In genomic region chr2:157201081-157201830, GRCm38 (mm10) we compare ENCODE assay signal across 8 mouse cellular contexts. TPM values are rescaled to one million over a fixed set of nuclear protein-coding genes. Genes with fewer than 3 reads are reported as not detected.
DNase-seq lines count a peak whose midpoint lies in the region; ATAC-seq and TF ChIP-seq lines count a peak whose summit lies in the region.

No protein-coding gene starts in this region.

- no peak overlapping the region for H3K9ac ChIP-seq in lung, postnatal 0 days (replicated peaks; ENCODE audit: low read depth)

- H3K36me3 ChIP-seq in lung, postnatal 0 days (ENCODE audit: insufficient read depth, low read length), result no peaks in the 10 kb centered on the region
- H3K36me3 ChIP-seq in midbrain, embryonic 10.5 days, result peaks cover 57% of the 10 kb centered on the region

- no peak for TF ChIP-seq CTCF in layer of hippocampus, adult 2 months (conservative IDR thresholded peaks at IDR 0.05)
- peak; percentile 40 for TF ChIP-seq CTCF in lung, postnatal 0 days (IDR thresholded peaks at IDR 0.05)

- DNase-seq in layer of hippocampus, adult 2 months (ENCODE audit: low spot score in 2 of 2), result no peak
- DNase-seq in layer of hippocampus, postnatal 36 days, result no peak
- DNase-seq in adrenal gland, adult 18-20 months (ENCODE audit: low spot score in 2 of 2), result peak; percentile 3 to 25
- DNase-seq in heart, postnatal 14 days, result peak; percentile 22 to 25
- DNase-seq in lung, postnatal 0 days (ENCODE audit: low spot score), result peak; percentile 82
- DNase-seq in thymus, postnatal 4 days, result peak; percentile 53
- DNase-seq in midbrain, embryonic 10.5 days (ENCODE audit: low spot score), result no peak
- no peak for DNase-seq in right cerebral cortex, postnatal 4 days

- ATAC-seq in lung, postnatal 0 days, result 0 out of 2 replicates have a peak, but pooled peaks have one; percentile 37

- intact Hi-C loops in heart, postnatal 14 days (cut with DNase I), result no loop called here

- no peak for TF ChIP-seq EP300 in lung, postnatal 0 days (IDR thresholded peaks at IDR 0.05)

- H3K4me3 ChIP-seq in layer of hippocampus, adult 2 months, result peak overlapping the region; percentile 26; the same call in 1 of the 2 replicates
- H3K4me3 ChIP-seq in lung, postnatal 0 days (ENCODE audit: low read depth, low read length), result peak overlapping the region; percentile 8; the same call in 1 of the 2 replicates
- H3K4me3 ChIP-seq in midbrain, embryonic 10.5 days, result no peak overlapping the region

- no peaks in the 10 kb centered on the region for H3K27me3 ChIP-seq in lung, postnatal 0 days (replicated peaks; ENCODE audit: insufficient read depth, low read length)
- no peaks in the 10 kb centered on the region for H3K27me3 ChIP-seq in midbrain, embryonic 10.5 days (ENCODE audit: low read depth, poor library complexity, severe bottlenecking)

- no peaks in the 10 kb centered on the region for H3K4me1 ChIP-seq in lung, postnatal 0 days (ENCODE audit: insufficient read depth, low read depth, low read length)
- H3K4me1 ChIP-seq in midbrain, embryonic 10.5 days, result peaks cover 23% of the 10 kb centered on the region

- H3K9me3 ChIP-seq in lung, postnatal 0 days (ENCODE audit: low read length), result no peaks in the 10 kb centered on the region
- H3K9me3 ChIP-seq in midbrain, embryonic 10.5 days (replicated peaks), result no peaks in the 10 kb centered on the region; the same call in 1 of the 2 replicates

- H3K4me2 ChIP-seq in lung, postnatal 0 days (replicated peaks; ENCODE audit: low read depth, low read length), result no peak overlapping the region; the same call in 1 of the 2 replicates

- 69% methylated on average over 6 of the region's 6 CpGs for whole genome bisulfite sequencing in lung, postnatal 0 days
- WGBS in midbrain, embryonic 10.5 days, result 91% methylated on average over 6 of the region's 6 CpGs

- peak overlapping the region; percentile 61; the same call in 1 of the 2 replicates for H3K27ac ChIP-seq in layer of hippocampus, adult 2 months
- peak overlapping the region; percentile 48 for H3K27ac ChIP-seq in lung, postnatal 0 days (ENCODE audit: low read length)
- H3K27ac ChIP-seq in midbrain, embryonic 10.5 days (replicated peaks), result no peak overlapping the region

RNA-seq across cellular contexts. Expression of gene Rbl1, which starts 3.1 kb away (rescaled TPM):
- total RNA-seq in layer of hippocampus, adult 2 months (2021), result 1 to 10 TPM; 1.5 to 1.7 TPM
- 1 to 10 TPM; 1.7 to 1.8 TPM for total RNA-seq in layer of hippocampus, postnatal 36 days (2021)
- 1 to 10 TPM; 2.8 to 3.7 TPM for total RNA-seq in adrenal gland, adult 18-20 months (2021)
- 1 to 10 TPM; 3.1 to 4.3 TPM for total RNA-seq in heart, postnatal 14 days (2021)
- 5.7 and 7.5 TPM in 2 replicates for polyA plus RNA-seq in lung, postnatal 0 days (2015; fragmentation: Nextera tagmentation; extraction: Ambion mirVana)
- 27.8 and 30.3 TPM in 2 replicates for polyA plus RNA-seq in midbrain, embryonic 10.5 days (2016; fragmentation: Nextera tagmentation; extraction: Ambion mirVana)

Comparison
In these comparisons a context has a peak if more than half of its experiments do, and no peak if none do; other contexts are left out.
1. DNase-seq: peak in adrenal gland, adult 18-20 months (2 of 2), heart, postnatal 14 days (2 of 2), lung, postnatal 0 days (single experiment) and thymus, postnatal 4 days (single experiment); none in layer of hippocampus, adult 2 months (0 of 2), layer of hippocampus, postnatal 36 days (0 of 2), midbrain, embryonic 10.5 days (single experiment) and right cerebral cortex, postnatal 4 days (single experiment).